Mouse (Mus musculus): ENCODE measurements around the gene Ankmy1. TPM values are rescaled to one million over a fixed set of nuclear protein-coding genes. Genes with fewer than 3 reads are reported as not detected.

Gene Ankmy1
- polyA plus RNA-seq, 1 experiment from 2014 or later, result 0.02 TPM

DNA sequence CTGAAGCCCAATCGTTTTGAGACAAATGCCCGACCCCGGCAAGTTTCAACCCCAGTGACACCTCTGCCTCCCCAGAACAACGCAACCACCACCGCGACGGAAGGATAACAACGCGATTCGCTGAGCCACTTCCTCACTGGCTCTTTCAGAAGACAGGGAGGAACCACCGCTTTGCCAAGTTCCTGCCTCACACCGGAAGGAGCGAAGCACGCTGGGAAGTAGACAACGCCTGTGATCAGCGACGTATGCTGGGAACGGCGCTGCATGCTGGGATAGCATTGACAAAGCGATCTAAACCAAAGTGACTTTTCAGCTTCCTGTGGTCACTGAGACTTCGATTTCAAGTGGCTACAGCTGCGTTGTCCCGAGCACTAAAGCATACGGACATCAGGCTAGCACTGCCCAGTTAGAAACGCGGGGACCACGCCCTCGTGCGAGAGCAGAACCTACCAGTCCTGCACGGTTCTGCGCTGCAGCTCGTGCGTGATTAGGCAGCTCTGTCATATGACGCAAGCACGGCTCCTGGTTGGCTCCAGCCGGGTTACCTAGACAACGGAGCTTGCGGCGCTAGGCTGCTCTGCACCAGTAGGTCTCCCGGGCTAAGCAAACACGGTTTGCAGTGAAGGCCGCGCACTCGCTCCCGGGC, 31.6 kb upstream of the Ankmy1 start, which contains the start of gene Capn10:
TSS of gene Capn10 (plus strand) at position 195 of the 646 bp plus-strand sequence.
- Histone ChIP-seq H3K9ac (peak within 1 kb of the TSS; percentile 72), H3K9me3 (replicated peaks) (no peaks in the 10 kb centered on the region), H3K27me3 (no peaks in the 10 kb centered on the region), H3K27ac (replicated peaks) (peak within 1 kb of the TSS; percentile 91), H3K36me3 (replicated peaks) (peaks cover 12% of the 10 kb centered on the region; the same call in 1 of the 2 replicates), H3K4me3 (replicated peaks) (peak within 1 kb of the TSS; percentile 78), H3K4me1 (replicated peaks) (peaks cover 47% of the 10 kb centered on the region), H3K4me2 (peak within 1 kb of the TSS; percentile 97)
- peak; percentile 98 for ATAC-seq (ENCODE audit: insufficient read depth)
- WGBS (ENCODE audit: insufficient replicate concordance), result under 1% methylated on average over 45 of the region's 45 CpGs

DNA sequence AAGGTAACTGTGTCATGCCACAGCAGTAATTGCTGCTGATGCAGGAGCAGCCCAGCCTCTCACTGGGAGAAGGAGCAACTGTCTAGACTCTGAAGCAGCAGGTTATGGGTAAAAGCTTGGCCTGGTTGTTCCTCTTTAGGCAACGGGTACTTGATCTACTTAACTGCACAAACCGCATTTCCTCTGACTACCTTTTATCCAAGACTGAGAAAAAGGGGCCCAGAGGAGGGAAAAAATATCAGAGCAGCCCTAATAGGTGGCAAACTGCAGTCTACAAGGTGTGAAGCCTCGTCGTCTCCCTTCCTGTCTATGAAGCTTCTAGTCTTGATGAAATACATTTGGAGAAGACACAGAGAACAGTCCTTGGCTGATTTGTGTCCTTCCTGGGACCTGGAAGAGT, 30.9 kb upstream of the Ankmy1 start:
- Histone ChIP-seq H3K9ac (peak overlapping the region; percentile 57), H3K4me3 (replicated peaks) (peak overlapping the region; percentile 78), H3K27ac (replicated peaks) (peak overlapping the region; percentile 91), H3K36me3 (replicated peaks) (peaks cover 8% of the 10 kb centered on the region; the same call in 1 of the 2 replicates), H3K27me3 (no peaks in the 10 kb centered on the region), H3K4me2 (peak overlapping the region; percentile 97), H3K4me1 (replicated peaks) (peaks cover 47% of the 10 kb centered on the region), H3K9me3 (replicated peaks) (no peaks in the 10 kb centered on the region)
- 57% methylated on average over 4 of the region's 4 CpGs for WGBS (ENCODE audit: insufficient replicate concordance)
- ATAC-seq (ENCODE audit: insufficient read depth), result no peak

DNA sequence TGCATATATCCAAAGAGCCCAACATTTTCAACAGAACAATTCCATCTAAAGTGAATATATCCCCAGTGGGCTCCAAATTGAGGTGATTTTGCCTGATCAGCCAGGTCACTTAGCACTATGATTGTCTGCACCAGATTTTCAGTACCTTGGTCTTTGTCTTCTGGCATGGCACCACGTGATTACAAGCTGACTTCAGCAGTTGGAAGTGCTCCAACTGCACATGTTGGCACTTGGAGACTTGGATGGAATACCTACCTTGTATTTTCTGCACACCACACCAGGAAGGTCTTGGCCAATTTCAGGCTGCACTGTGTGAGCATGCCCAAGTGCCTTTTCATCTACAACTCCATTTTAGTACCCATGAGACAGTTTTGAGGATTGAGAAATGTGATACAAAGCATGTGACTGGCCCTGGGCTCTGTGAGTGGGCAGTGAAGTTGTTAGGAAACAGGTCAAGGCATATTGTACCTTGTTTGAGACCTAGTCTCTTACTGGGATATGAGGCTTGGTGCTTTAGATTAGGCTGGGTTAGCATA, 27.5 kb upstream of the Ankmy1 start:
- Histone ChIP-seq H3K9me3 (replicated peaks) (no peaks in the 10 kb centered on the region), H3K4me3 (replicated peaks) (no peak overlapping the region), H3K36me3 (replicated peaks) (no peaks in the 10 kb centered on the region), H3K27ac (replicated peaks) (no peak overlapping the region), H3K4me2 (no peak overlapping the region), H3K4me1 (replicated peaks) (peaks cover 22% of the 10 kb centered on the region), H3K27me3 (0 out of 2 replicates have a peak, but pooled peaks cover 4% of the 10 kb centered on the region), H3K9ac (no peak overlapping the region)
- ATAC-seq (ENCODE audit: insufficient read depth), result no peak
- WGBS (ENCODE audit: insufficient replicate concordance), result 16% methylated on average over 1 of the region's 1 CpGs

DNA sequence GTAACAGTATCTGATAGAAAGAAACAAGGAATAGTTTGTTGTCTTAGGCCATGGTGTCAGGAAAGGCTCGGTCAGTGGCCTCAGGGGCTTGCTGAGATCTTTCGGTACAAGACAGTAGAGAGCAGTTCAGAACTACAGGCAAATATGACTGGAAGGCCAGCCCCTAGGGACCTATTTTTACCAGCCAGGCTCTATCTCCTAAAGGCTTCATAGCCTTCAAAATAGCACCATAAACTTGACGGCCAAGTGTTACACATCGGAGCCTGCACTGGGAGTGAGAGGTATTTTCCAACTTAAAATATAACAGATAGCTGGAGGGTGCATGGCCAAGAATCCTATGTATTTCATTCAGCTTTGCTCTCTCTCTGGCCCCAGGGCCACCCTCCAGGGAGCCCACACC, 18.8 kb upstream of the Ankmy1 start:
- Histone ChIP-seq H3K27ac (replicated peaks) (no peak overlapping the region), H3K9ac (no peak overlapping the region), H3K4me3 (replicated peaks) (no peak overlapping the region), H3K27me3 (no peaks in the 10 kb centered on the region), H3K9me3 (replicated peaks) (no peaks in the 10 kb centered on the region), H3K4me1 (replicated peaks) (peaks cover 14% of the 10 kb centered on the region), H3K36me3 (replicated peaks) (peaks cover 40% of the 10 kb centered on the region), H3K4me2 (no peak overlapping the region)
- ATAC-seq (ENCODE audit: insufficient read depth), result no peak
- WGBS (ENCODE audit: insufficient replicate concordance), result 68% methylated on average over 4 of the region's 4 CpGs

DNA sequence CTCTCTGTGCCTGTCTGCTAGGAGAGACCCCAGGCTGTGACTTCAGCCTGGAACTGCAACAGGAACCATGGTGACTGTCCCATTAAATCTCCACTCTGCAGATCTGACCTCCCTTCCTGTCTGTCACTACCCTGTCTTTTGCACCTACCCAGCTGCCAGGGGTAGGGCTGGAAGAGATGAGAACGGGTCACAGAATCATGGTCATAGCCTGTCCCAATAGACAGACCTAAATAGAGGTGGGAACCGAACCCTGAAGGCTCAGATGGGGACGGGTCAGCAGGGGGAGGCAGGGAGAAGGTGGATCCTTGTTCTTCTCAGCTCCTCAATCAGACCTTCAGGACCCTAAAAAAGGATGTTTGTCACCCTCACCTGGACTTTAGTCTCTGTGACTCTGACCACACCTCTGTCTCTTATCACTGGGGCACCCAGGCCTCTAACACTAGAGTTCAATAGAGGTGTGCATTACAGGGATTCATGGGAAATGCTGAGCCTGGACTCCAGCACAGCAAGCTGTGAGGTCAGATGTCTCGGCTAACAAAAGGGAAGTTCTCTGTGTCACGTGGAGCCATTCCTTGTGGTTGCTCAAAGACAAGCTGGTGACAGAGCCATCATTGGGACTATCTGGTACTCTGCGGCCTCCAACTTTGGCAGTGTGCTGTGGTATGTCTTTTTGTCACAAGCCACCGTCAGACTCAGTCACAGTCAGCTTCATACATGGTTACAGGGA, 17.9 kb upstream of the Ankmy1 start:
- H3K27me3 ChIP-seq, result no peaks in the 10 kb centered on the region
- H3K9me3 ChIP-seq (replicated peaks), result no peaks in the 10 kb centered on the region
- no peak overlapping the region for H3K9ac ChIP-seq
- 48% methylated on average over 7 of the region's 7 CpGs for WGBS (ENCODE audit: insufficient replicate concordance)
- H3K27ac ChIP-seq (replicated peaks), result no peak overlapping the region
- no peak overlapping the region for H3K4me3 ChIP-seq (replicated peaks)
- 0 out of 2 replicates have a peak, but pooled peaks have one; percentile 17 for ATAC-seq (ENCODE audit: insufficient read depth)
- H3K36me3 ChIP-seq (replicated peaks), result peaks cover 49% of the 10 kb centered on the region
- no peak overlapping the region for H3K4me2 ChIP-seq
- peaks cover 14% of the 10 kb centered on the region for H3K4me1 ChIP-seq (replicated peaks)

DNA sequence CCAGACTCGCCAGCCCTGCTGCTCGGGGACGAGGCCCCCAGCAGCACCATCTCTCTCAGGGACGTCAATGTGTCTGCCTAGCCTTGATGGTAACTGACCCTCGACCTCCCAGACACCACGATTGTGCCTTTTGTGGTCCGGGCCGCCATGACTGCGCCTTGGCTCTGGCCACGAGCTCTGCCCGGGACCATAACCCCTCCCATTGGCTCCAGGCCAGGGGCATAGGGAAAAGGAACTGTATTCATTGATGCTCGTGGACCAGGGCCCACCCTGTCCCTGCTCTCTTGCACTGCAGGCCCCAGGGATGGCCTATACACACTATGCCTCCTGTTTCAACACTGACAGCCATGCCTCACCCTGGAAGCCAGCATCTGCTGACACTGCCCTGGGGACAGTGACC, 17.1 kb upstream of the Ankmy1 start:
- no peak for ATAC-seq (ENCODE audit: insufficient read depth)
- Histone ChIP-seq H3K9ac (no peak overlapping the region), H3K27ac (replicated peaks) (no peak overlapping the region), H3K4me1 (replicated peaks) (peaks cover 14% of the 10 kb centered on the region), H3K36me3 (replicated peaks) (peaks cover 57% of the 10 kb centered on the region), H3K4me3 (replicated peaks) (no peak overlapping the region), H3K9me3 (replicated peaks) (no peaks in the 10 kb centered on the region), H3K27me3 (no peaks in the 10 kb centered on the region), H3K4me2 (no peak overlapping the region)
- 71% methylated on average over 12 of the region's 12 CpGs for WGBS (ENCODE audit: insufficient replicate concordance)

DNA sequence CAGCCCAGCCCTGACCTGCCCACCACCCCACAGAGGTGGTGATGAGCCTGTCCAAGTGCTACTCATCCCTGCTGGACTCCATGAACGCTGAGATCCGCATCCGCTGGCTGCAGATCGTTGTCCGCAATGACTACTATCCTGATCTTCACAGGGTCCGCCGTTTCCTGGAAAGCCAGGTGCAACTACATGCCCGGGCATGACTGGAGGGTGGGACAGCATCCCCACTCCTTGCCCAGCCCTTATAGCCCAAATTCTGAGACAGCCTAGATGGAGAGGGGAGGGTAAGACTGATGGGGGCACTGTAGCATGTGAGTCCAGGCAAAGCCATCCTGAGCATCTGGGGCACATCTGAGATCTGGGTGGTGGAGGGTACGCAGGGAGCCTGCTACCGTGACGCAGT, 16.4 kb upstream of the Ankmy1 start:
- no peak overlapping the region for H3K4me3 ChIP-seq (replicated peaks)
- 93% methylated on average over 11 of the region's 11 CpGs for WGBS (ENCODE audit: insufficient replicate concordance)
- ATAC-seq (ENCODE audit: insufficient read depth), result no peak
- H3K9me3 ChIP-seq (replicated peaks), result no peaks in the 10 kb centered on the region
- no peak overlapping the region for H3K9ac ChIP-seq
- H3K4me2 ChIP-seq, result no peak overlapping the region
- no peaks in the 10 kb centered on the region for H3K27me3 ChIP-seq
- peaks cover 17% of the 10 kb centered on the region for H3K4me1 ChIP-seq (replicated peaks)
- peaks cover 63% of the 10 kb centered on the region for H3K36me3 ChIP-seq (replicated peaks)
- H3K27ac ChIP-seq (replicated peaks), result no peak overlapping the region

DNA sequence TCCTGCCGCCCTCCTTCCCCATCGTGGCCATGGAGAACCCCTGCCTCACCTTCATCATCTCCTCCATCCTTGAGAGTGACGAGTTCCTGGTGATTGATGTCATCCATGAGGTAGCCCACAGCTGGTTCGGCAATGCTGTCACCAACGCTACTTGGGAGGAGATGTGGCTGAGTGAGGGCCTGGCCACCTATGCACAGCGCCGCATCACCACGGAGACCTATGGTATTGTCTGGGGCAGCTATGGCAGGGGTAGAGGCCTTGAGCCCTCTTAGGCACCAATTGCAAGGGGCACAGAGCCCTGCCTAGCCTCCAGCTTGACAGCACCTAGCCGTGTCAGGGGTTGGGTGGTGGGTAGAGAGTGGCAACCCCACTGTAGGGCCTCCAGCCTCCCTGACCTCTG, 14.0 kb upstream of the Ankmy1 start:
- H3K4me2 ChIP-seq, result no peak overlapping the region
- ATAC-seq (ENCODE audit: insufficient read depth), result no peak
- H3K4me3 ChIP-seq (replicated peaks), result no peak overlapping the region
- H3K9me3 ChIP-seq (replicated peaks), result no peaks in the 10 kb centered on the region
- H3K9ac ChIP-seq, result no peak overlapping the region
- WGBS (ENCODE audit: insufficient replicate concordance), result 80% methylated on average over 9 of the region's 9 CpGs
- no peak overlapping the region for H3K27ac ChIP-seq (replicated peaks)
- peaks cover 67% of the 10 kb centered on the region for H3K36me3 ChIP-seq (replicated peaks)
- H3K27me3 ChIP-seq, result no peaks in the 10 kb centered on the region
- peaks cover 33% of the 10 kb centered on the region for H3K4me1 ChIP-seq (replicated peaks)

DNA sequence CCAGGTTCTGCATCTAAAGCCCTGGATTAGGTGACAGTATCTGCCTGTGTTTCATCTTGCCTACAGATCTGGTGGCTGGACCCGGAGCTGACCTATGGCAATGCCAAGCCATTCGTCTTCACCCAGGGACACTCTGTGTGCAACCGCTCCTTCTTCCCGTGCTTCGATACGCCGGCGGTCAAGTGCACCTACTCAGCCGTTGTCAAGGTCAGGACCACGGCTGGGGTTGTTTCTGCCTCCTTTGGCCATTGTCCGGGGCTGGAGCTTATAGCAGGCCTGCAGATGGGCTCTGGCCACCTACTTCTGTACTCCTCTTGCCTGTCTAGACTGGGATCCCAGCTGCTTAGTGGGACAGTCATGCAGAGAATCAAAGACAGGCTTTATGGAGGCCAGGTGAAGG, 12.3 kb upstream of the Ankmy1 start:
- peaks cover 37% of the 10 kb centered on the region for H3K4me1 ChIP-seq (replicated peaks)
- no peak overlapping the region for H3K4me2 ChIP-seq
- H3K36me3 ChIP-seq (replicated peaks), result peaks cover 62% of the 10 kb centered on the region
- no peak overlapping the region for H3K27ac ChIP-seq (replicated peaks)
- H3K9ac ChIP-seq, result no peak overlapping the region
- no peak overlapping the region for H3K4me3 ChIP-seq (replicated peaks)
- no peaks in the 10 kb centered on the region for H3K27me3 ChIP-seq
- no peaks in the 10 kb centered on the region for H3K9me3 ChIP-seq (replicated peaks)
- ATAC-seq (ENCODE audit: insufficient read depth), result no peak
- 88% methylated on average over 11 of the region's 11 CpGs for WGBS (ENCODE audit: insufficient replicate concordance)

DNA sequence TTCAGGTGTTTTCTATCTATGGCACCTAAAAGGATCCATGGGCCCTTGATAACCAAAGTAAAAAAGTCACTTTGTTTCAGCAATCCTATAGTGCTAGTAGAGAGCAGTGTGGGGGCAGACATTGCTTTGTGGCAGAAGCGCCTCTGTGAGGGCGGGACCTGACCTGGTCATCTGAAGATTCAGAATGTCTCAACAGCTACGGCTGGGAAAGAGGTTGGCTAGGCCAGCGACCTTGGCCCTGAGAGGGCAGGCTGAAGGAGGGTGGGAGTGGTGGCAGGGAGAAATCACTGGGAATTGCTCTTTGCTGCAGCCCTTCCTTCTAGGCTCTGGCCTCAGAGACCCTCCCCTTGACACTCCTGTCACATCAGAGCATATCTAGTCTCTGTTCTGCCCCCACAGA, 11.5 kb upstream of the Ankmy1 start:
- 80% methylated on average over 4 of the region's 4 CpGs for WGBS (ENCODE audit: insufficient replicate concordance)

DNA sequence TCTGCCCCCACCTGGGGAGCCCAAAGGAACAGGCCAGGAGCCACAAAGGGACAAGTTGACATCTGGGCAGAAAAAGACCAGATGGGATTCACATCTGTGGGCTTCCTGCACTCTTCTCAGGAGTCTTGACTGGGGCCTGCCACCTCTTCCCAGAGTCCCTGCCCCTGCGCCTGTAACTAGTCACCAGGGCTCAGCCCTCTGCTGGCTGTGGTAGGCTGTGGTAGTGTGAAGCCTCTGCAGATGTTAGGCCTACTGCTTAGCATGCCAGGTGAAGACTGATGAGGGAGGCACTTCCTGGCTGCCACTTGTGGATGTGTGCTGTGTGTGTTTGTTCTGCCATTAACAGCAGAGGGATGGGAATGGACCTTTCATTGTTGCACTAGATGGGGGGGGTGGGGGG, 9.6 kb upstream of the Ankmy1 start:
- 30% methylated on average over 1 of the region's 1 CpGs for WGBS (ENCODE audit: insufficient replicate concordance)
- no peak overlapping the region for H3K27ac ChIP-seq (replicated peaks)
- H3K36me3 ChIP-seq (replicated peaks), result peaks cover 35% of the 10 kb centered on the region
- no peak for ATAC-seq (ENCODE audit: insufficient read depth)
- peak overlapping the region; percentile 75 for H3K4me3 ChIP-seq (replicated peaks)
- H3K4me1 ChIP-seq (replicated peaks), result peaks cover 61% of the 10 kb centered on the region
- H3K9me3 ChIP-seq (replicated peaks), result no peaks in the 10 kb centered on the region
- H3K9ac ChIP-seq, result peak overlapping the region; percentile 81
- H3K4me2 ChIP-seq, result peak overlapping the region; percentile 94
- H3K27me3 ChIP-seq, result no peaks in the 10 kb centered on the region

More for the DNA sequence above, 11.5 kb upstream of the Ankmy1 start:
- H3K4me2 ChIP-seq, result no peak overlapping the region
- no peak overlapping the region for H3K9ac ChIP-seq
- peaks cover 54% of the 10 kb centered on the region for H3K36me3 ChIP-seq (replicated peaks)
- H3K4me1 ChIP-seq (replicated peaks), result peaks cover 43% of the 10 kb centered on the region
- H3K27ac ChIP-seq (replicated peaks), result no peak overlapping the region
- H3K9me3 ChIP-seq (replicated peaks), result no peaks in the 10 kb centered on the region
- no peaks in the 10 kb centered on the region for H3K27me3 ChIP-seq
- ATAC-seq (ENCODE audit: insufficient read depth), result no peak
- H3K4me3 ChIP-seq (replicated peaks), result no peak overlapping the region

Data from liver, embryonic 15.5 days (tissue).